Mouse (Mus musculus) cerebellum, adult 11 months (tissue): ENCODE data around the gene 4933425L06Rik.
A peak's percentile ranks its signal among the peaks of the same experiment; 100 is the strongest.

Experiments
- DNase-seq: peaks from one replicate; pipeline ENCODE4 v3.0.0; 2022

The 4933425L06Rik gene

DNA sequence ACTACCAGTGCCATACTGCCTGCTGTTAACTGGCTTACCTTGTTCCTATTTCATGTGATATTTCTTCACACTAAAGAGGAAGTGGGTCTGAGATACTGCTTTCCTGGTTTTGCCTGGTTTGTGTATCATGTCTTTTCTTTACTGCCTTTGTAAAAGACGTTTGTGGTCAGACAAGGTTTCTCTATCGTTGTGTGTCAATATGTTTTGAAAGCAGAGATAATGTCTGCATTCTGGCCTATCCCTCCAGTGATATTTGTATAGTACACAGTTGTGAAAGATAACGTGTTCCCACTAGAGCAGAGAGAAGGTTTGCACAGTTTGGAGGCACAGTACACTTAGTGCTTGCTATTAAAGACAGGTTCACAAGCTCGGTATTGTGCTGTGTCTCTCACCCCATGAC lies 58.0 kb downstream of the 4933425L06Rik start:
- no peak for DNase-seq

DNA sequence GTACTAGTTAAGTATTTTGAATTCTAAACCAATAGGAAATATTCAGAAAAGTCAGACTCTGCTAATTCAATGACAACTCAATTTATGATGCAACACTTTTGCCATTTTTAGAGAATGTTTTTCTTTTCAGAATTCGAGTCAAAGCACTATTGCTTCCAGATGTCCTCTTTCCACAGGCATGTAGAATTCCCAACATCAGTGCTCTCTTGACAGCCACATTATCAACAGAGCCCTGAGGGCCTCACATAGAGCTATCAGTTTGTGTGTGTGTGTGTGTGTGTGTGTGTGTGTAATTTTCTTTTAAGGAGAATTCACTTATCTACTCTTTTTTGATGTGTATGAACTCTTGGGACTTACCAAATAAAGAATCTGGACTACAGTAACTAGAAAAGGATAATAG lies 64.9 kb downstream of the 4933425L06Rik start:
- DNase-seq: no peak

DNA sequence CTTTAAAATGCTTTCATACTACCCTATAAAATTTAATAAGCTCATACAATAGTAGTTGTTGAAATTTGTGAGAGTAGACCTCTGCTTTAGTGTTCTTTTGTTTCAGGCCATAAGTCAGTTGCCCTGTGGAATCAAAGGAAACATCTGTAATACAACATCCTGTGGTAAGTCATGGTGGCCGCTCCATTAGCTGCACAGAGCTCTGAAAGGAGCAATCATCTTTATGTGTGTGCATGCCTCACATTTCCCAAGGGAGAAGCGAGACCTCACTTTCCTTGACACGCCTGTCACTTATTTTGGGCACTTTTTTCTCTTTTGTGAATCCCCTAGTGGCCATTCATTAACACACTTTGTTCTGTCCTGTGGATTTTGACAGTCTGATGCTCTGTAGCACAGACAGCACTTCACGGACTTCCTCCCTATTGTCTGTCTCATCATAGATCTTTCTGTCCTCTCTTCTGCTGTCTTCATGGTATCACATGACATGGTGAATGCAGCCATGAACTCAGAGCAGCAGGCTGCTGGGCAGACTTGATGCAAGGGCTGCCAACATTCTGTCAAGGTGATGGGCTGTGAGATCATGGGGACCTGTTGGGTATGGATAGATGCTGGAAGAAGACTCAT lies 66.0 kb downstream of the 4933425L06Rik start:
- DNase-seq: no peak

DNA sequence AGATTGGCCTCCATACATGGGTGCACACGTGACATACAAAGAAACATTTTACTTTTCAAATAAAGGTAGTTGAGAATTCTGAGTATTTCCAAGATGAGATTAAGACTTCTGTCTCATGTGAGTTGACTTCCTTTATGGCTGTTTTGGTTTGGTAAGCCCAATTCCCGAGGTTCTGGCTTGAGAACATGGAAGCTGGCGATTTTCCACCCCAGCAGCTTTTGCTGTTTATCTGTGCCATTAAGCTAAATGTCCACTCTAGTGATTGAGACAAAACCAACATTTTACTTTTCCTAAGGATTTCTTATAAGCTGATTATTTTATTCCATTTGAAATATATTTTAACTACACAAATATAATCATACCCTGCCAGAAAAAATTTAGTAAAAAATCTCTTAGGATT lies 68.1 kb downstream of the 4933425L06Rik start:
- no peak for DNase-seq

DNA sequence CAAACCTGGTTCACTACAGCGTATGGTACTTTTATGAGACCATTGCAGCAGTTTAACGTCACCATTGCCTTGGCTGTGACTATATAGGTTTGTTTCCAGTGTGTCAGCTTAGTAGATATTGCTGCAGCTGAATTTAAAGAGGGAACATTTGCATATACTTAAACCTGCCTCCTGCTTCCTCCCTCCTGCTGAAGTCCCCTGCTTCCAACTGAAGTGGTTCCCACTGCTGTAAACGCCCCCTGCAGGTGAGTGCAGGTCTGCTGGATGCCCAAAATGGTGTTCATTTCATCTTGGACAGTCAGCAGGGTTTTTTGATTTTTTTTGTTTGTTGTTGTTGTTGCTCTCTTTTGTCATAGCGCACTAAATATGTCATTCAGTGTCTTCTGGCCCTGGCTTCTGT lies 72.0 kb downstream of the 4933425L06Rik start:
- peak; percentile 16 for DNase-seq

DNA sequence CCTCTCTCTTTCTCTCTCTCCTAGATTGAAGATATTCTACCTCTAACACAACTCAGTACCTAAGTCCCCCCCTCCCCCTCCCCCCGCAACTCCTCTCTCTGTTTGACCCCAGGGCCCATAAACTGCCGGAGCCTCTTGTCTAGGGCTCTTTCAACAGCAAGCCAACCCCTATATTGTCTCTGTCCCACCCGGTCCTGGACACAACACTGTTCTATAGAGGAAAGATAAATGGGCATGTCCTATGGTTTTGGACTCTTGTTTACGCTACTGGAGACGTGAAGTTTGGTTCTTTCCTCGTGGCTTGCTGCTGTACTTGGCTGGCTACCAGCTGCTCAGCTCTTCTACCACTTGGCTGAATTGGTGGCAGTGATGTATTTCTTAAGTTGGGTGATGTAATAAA lies 83.5 kb downstream of the 4933425L06Rik start:
- no peak for DNase-seq
